Mouse (Mus musculus) thymus, postnatal 4 days (tissue): Measurements from ENCODE around the gene Gon7.
A peak's percentile ranks its signal among the peaks of the same experiment; 100 is the strongest.

Experiments
- DNase-seq: peaks from one replicate; pipeline ENCODE4 v3.0.0; 2021

Gene Gon7

DNA sequence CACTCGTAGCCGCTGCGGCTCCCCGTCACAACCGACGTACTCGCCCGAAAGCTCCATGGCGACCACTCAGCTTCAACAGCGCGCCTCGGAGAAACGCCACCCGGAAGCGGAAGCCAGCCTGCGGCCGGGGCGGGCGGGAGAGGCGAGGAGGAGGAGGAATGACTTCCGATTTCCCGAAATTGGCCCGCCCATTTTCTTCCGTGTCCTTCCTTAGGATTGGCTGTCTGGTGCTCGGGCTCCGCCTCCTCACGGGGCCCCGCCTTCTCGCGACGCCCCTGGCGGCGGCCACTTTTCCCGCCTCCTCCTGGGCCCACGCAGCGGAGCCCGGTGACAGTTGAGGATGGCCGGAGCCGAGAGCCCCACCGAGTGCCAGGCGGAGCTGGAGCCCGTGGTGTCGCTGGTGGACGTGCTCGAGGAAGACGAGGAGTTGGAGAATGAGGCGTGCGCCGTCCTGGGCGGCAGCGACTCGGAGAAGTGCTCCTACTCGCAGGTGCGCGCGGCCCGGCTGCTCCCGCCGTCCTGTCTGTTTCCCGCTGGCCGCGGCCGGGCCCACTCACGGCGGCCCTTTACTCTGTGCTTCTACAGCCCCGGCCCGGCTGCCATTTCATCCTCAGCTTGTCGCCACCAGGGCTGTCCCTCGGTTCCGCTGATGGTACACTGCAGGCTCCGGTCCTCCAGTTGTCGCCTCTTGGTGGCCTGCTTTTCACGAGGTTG lies at the start of gene Gon7, which contains the start of the genes Gm28051 and Ubr7:
TSS of gene Gon7 (minus strand) at position 115 of the 714 bp plus-strand sequence.
TSS of gene Gm28051 (minus strand) at position 77 of the 714 bp plus-strand sequence.
TSS of gene Ubr7 (plus strand) at position 279 of the 714 bp plus-strand sequence.
- peak; percentile 96 for DNase-seq

GRCm38 (mm10) chr12:102799528-102799927 lies 41.9 kb upstream of the Gon7 start:
- DNase-seq, result no peak

DNA sequence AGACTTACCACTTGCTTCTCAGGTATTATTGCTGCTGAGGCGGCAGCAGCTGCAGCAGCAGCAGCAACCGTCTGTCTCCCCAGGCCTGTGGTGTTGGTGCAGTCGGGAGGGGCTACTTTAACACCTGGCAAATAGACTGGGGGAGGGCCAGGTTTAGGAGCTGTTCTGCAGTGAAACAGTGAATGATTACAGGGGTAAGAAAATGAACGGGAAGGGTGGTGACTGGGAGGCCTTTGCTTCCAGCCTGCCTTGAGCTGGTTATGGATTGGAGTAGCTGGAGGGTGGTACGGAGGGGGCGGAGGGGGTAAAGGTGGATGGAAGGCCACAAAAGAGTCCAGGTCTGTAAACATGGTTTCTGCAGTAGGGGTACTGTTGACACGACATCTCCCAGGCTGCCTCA lies 30.3 kb upstream of the Gon7 start:
- DNase-seq, result peak; percentile 74

DNA sequence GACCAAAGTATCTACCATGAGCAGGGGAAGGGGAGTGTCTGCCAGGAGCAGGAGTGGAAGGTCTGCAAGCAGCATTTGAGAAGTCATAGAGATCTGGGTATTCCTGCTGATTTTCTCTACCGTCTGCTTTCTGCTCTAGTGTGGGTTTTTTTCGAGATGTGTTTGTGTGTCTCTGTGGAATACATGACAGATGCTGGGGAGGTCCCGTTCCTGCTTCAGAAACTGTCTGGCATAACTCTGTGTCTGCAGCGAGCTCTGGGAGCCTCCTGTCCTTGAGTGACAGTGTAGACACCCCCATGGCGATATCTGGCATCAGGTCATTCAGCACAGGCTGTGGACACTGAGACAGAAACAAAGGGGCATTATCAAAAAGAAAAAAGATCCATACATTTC lies 28.0 kb upstream of the Gon7 start:
- no peak for DNase-seq

- no peak for DNase-seq
These were observed 27.4 kb upstream of the Gon7 start for GRCm38 (mm10) chr12:102784899-102785592.

- no peak for DNase-seq
These were observed 25.2 kb upstream of the Gon7 start for GRCm38 (mm10) chr12:102782841-102783240.

- peak; percentile 49 for DNase-seq
These were observed 21.8 kb upstream of the Gon7 start for GRCm38 (mm10) chr12:102779452-102779851.

DNA sequence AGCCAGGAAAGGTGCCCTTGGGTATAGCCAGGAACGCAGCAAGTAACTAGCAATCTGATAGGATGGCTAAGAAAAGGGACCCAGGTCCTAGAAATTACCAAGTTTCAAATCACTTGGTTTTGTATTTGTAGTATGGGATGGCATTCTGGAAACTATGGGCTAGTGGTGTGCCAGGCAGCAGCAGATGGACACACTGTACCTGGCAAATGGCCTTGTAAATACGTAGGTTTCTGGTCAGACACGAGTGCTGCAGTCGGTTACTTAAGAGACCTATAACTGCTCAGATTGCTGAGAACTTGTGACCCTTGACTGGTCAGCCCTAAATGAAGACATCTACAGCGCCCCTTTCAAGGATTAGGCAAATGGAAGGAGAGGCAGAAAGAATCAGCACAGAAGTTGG lies 20.5 kb upstream of the Gon7 start:
- no peak for DNase-seq

GRCm38 (mm10) chr12:102776035-102776434 lies 18.4 kb upstream of the Gon7 start:
- no peak for DNase-seq

GRCm38 (mm10) chr12:102772676-102773075 lies 15.1 kb upstream of the Gon7 start:
- DNase-seq, result no peak

- no peak for DNase-seq
These were observed 14.0 kb upstream of the Gon7 start for GRCm38 (mm10) chr12:102771601-102772000.

GRCm38 (mm10) chr12:102769000-102769399 lies 11.4 kb upstream of the Gon7 start:
- DNase-seq, result peak; percentile 50

DNA sequence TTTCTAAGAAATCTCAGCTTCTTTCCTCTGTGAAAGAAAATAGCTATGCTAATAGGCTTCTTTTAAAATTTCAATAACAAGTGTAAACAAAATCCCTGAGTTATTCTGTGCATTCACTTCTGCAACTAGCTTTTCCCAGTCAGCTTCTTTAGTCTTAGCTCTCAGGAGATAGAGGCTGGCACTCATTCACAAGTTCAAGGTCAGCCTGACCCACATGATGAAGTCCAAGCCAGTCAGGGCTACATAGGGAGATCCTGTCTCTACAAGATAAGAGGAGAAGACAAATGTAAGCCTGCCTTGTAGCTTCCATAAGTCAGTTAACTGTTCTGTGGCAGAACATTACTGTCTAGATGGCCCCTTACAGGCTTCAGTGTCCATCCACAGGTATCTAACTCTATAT lies 6.1 kb upstream of the Gon7 start:
- no peak for DNase-seq

- DNase-seq, result no peak
These were observed 4.1 kb upstream of the Gon7 start for GRCm38 (mm10) chr12:102761668-102762067.

DNA sequence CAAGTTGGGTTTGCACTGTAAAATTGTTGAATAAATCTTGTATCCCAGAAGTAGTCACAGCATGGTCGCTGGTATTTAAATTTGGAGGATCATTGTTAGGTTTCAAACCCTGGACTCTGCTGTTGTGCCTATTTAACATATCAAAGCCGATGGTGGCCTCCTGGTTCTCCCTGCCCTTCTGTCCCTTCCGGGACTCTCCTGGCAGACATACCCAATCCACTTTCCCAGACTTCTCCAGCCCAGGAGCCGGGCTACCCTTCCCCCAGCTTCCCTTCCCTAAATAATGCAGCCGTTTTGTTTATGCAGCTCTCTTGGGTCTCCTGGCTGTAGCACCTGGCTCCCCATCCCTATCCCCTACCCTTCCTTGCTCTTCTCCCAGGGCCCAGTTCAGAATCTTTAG lies 1.3 kb upstream of the Gon7 start:
- no peak for DNase-seq

DNA sequence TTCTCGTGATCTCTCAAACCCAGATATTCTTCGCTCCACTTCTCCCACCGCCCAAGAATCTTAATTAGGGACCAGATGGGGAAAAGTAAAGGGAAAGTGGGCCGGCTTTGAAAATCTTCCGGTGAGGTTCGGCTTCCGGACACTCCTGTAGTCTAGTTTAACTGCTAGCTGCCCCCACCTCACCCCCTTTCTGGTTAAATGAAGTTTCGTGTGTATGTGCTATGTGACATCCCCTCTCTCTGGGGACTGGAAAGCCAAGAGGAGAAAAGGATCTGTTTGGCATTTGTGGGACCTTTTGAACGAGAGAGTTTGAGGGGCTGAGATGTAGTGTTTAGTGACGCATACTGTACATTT lies 777 bp upstream of the Gon7 start, which contains the start of gene Gm20604:
TSS of gene Gm20604 (minus strand) at position 270 of the 354 bp plus-strand sequence.
- no peak for DNase-seq

GRCm38 (mm10) chr12:102757055-102757688 lies 431 bp downstream of the Gon7 start:
- DNase-seq, result no peak

- peak; percentile 75 for DNase-seq
These were observed 1.3 kb downstream of the Gon7 start for GRCm38 (mm10) chr12:102756304-102756703.

DNA sequence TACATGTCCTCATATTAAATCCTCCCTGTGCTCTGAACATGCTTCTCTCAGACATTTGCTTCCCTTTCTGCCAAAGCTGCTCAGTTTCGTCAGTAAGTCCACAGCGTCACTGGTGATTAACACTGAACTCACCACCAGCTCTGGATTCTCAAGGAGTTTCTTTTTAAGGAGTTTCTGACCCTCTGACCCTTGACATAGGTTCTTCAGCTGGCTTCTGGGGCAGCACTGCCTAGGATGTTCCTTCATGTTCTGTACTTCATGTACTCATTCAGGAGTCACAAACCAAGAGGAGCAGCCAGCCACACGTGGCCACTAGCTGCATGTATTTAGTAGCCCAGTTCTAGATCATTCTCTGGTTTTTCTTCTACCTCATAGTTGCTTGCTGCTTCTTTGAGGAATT lies 9.3 kb downstream of the Gon7 start:
- DNase-seq, result no peak

- no peak for DNase-seq
These were observed 12.8 kb downstream of the Gon7 start for GRCm38 (mm10) chr12:102744839-102745238.

DNA sequence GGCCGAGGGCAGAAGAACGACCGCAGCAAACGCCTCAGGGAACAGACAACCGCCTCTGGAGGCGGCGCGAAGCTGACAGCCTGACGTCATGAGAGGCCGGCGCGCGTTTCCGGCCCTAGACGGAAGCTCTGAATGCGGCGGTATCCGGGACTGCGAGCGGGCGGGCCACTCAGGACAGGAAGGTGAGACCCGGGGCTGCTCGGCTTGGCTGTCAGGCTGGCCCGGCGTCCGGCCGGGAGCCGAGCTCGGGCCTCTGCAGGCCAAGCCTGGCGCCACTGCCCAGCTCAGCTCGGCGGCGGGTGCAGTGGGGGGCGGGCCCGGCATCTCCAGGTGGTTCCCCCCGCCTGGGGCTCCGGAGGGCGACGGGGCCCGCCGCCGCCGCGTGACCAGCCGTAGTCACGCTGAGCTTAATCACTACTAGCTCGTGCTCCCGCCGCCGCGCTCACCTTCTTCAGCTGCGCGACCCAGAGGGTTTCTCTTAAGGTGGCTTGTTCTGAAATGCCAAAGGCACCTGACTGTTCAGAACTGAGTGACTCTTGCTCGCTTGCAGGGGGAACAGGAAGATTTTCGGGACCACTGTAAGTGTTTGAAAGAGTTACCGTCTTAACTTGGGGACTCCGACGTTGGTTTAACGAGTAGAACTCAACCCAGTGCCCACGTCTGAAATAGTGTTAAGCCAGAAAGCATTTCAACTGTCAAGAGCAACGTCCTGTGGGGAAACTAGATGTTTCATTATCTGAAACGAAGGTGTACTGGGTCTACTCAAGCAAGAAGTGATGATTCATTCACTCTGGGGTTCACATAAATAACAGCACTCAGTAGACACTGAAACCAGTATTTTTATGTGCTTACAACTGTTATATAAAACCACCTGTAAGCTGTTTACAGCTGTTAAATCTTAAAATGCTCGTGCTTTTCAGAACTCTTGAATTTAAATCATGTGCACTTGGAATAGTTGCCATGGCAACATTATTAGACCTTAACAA lies 13.7 kb downstream of the Gon7 start, which contains the start of the genes Moap1 and Tmem251:
TSS of gene Moap1 (minus strand) at position 73 of the 986 bp plus-strand sequence.
TSS of gene Tmem251 (plus strand) at position 174 of the 986 bp plus-strand sequence.
- peak; percentile 90 for DNase-seq

GRCm38 (mm10) chr12:102743036-102743588 lies 14.5 kb downstream of the Gon7 start:
- no peak for DNase-seq
